Mouse (Mus musculus) spleen, postnatal 10 days (tissue): ENCODE results near the gene Pitpna.

ENCODE experiments used
- DNase-seq, 2 experiments: peaks; one replicate each; pipeline ENCODE4 v3.0.0; 2021 to 2022; ENCODE audit warnings: low spot score in 2 of 2

Gene Pitpna

GRCm38 (mm10) chr11:75657841-75658240 lies 69.9 kb downstream of the Pitpna start:
- peak in 1 of 2 experiments; percentile 12 for DNase-seq

DNA sequence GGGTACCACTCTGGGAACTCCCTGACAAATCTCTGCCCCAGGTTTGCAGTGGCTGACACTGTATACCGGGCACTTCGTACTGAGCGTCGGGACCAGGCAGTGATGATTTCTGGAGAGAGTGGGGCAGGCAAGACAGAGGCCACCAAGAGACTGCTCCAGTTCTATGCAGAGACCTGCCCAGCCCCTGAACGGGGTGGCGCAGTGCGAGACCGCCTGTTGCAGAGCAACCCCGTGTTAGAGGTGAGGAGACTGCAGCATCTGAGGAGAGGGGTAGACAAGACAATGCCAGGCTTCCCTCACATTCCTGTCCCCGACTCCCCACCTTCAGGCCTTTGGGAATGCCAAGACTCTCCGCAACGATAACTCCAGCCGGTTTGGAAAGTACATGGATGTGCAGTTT lies 70.4 kb downstream of the Pitpna start:
- DNase-seq = peak in 1 of 2 experiments; percentile 15

DNA sequence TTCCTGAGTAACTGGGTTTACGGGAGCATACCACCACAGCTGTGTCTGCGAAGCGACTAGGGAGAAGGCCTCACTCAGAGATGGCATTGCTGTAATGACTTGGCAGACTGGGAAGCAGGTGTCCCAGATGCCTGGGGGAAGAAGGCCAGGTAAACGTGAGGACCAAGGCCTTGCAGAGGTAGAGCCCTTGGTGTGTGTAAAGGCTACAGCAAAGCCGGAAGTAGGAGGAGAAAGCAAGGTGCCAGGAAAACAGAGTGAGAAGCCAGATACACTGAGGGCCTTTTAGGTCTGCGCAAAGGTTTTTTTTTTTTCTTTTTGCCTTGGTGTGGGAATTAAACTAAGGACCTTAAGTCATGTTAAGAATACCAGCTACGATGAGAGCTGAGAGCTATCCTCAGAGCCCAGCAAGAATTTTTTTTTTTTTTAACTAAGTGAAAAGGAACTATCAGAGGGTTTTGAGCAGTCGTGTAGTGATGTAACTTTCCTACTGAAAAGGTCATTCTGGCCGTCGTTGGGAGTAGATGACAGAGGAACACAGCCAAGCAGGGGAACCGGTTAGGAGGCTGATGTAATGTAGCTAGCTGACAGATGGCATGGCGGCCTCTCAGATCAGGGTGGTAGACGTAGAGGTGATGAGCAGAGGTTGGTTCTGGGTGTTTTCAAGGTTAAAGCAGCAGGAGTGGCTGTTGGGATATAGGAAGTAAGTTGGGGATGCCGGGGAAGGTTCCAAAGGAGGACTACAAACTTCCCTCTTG lies 71.3 kb downstream of the Pitpna start:
- DNase-seq = peak in 1 of 2 experiments; percentile 10

GRCm38 (mm10) chr11:75660081-75660590 lies 72.2 kb downstream of the Pitpna start:
- DNase-seq = peak in 1 of 2 experiments; percentile 15

DNA sequence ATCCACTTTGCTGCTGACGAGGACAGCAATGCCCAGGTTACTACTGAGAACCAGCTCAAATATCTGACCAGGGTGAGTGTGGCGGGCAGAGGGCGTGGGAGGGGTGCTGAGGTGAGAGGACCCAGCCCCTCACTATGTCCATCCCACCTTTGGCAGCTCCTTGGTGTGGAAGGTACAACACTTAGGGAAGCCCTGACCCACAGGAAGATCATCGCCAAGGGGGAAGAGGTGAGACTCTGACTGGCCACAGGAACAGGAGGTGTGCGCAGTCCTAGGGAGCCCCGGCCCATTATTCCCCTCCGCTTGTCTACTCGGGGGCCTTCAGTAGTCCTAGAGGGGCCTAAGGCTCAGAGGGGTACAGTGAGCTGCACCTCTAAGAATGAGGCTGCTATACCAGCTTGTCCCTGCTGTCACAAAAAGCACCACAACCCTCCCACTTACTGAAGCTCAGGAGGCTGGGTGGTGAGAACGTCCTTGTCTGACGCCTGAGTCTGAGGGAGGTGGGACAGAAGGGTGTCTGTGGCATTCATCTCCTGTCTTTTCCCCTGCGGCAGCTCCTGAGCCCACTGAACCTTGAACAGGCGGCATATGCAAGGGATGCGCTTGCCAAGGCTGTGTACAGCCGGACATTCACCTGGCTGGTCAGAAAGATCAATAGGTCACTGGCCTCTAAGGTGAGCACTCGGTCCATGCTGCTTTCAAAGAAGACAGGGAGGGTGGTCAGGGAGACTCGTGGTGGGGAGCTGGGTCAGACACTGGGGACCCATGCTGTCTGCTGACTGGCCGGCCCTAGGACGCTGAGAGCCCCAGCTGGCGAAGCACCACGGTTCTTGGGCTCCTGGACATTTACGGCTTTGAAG lies 73.3 kb downstream of the Pitpna start:
- no peak for DNase-seq

DNA sequence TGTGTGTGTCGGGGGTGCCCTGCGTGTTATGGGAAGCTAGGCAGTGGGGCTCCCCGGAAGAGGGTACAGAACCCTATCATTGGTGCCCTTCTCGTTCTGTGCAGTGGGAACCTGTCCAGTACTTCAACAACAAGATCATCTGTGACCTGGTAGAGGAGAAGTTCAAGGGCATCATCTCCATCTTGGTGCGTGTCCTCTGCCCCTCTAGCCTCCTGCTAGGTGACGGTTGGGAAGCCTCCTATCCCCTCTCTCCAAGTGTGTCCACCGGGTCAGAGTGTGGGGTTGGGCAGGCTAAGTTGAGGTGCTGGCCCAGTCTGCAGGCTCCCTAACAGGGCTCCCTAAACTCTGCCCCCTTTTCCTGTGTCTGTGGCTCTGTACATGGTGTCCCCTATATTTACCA lies 74.2 kb downstream of the Pitpna start:
- no peak for DNase-seq

DNA sequence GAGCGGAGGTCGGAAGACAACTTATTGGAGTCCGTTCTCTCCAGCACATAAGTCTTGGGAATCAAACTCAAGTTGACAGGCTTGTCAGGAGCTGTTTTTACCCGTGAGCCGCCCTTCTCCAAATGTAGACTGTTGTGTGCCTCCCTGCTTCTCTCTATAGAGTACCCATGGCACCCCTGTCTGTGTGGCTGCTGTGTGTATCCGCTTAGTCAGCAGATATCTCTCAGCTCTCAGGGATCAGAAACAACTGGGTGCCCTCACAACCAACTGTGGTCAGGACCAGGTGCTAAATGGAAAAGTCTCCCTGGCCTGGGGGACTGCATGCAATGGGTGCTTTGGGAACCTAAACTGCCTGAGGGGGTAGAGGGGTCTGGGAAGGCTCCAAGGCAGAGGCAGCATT lies 78.4 kb downstream of the Pitpna start:
- DNase-seq = no peak

DNA sequence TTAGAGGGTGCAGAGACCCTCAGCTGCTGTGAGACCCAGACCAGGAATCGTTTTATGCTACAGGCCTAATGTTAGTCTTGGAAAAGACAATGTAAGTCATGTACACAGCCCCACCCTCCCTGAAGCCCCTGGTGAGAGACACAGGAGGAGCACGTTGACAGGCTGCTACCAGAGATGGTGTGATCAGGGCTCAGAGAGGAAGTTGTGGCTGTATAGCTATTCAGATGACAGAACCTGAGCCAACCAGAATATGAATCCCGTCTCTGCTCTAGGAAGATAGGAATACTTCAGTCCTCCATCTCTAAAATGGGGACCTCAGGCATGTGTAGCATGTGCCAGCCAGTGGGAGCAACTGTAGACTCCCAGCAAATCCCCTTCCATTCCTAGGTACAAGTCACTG lies 80.7 kb downstream of the Pitpna start:
- no peak for DNase-seq

GRCm38 (mm10) chr11:75669176-75669852 lies 81.4 kb downstream of the Pitpna start:
- no peak for DNase-seq

DNA sequence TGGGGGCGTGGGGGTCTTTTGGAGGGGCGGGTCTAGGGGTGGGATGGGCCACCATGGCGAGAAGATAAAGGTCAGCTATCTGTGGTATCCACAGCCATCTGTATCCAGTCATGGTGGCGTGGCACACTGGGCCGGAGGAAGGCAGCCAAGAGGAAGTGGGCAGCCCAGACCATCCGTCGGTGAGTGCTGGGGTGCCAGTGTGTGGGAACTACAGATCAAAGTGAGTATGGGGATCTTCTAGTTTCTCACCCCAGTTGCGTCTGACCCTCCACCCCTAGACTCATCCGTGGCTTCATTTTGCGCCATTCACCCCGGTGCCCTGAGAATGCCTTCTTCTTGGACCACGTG lies 81.9 kb downstream of the Pitpna start:
- DNase-seq = no peak

DNA sequence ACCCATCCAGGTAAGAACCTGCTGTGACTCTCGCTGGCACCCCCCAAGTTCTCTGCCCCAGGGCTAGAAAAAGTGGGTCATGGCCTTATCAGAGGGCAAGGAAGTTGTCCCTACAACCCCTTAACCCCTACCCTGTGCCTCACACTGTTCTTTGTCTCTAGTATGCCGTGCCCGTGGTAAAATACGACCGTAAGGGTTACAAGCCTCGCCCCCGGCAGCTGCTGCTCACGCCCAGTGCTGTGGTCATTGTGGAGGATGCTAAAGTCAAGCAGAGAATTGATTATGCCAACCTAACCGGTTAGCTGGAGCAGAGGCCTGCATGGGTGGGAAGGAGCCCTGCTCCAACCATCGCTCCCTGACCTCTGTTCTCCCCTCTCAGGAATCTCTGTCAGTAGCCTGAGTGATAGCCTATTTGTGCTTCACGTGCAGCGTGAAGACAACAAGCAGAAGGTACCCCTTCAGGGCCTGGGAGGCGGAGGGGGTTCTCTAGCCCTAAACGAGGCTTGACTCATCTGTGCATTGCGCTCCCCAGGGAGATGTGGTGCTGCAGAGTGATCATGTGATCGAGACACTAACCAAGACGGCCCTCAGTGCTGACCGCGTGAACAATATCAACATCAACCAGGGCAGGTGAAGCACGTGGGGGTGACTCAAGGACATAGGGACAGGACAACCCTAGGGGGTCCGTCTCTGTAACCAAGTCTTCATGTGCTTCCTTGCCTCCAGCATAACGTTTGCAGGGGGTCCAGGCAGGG lies 83.7 kb downstream of the Pitpna start:
- DNase-seq = no peak

GRCm38 (mm10) chr11:75673411-75673810 lies 85.5 kb downstream of the Pitpna start:
- DNase-seq = no peak

DNA sequence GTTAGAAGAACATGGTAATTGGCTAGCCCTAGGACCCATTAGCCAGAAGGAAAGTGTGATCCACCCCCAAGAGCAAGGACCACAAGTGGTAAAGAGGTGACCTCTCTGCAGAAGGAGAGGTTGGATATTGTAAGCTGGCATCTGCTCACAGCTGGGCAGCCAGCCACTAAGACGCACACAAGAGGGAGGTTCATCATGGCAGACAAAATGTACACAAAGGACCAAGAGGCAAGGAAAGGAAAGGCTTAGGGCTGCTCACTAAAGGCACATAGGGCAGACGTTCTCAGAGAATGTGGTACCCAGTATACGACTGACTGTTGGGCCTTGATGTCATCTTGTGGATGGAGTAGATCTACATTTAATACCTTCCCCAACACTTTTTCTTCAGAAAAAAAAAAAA lies 87.0 kb downstream of the Pitpna start:
- DNase-seq = no peak

DNA sequence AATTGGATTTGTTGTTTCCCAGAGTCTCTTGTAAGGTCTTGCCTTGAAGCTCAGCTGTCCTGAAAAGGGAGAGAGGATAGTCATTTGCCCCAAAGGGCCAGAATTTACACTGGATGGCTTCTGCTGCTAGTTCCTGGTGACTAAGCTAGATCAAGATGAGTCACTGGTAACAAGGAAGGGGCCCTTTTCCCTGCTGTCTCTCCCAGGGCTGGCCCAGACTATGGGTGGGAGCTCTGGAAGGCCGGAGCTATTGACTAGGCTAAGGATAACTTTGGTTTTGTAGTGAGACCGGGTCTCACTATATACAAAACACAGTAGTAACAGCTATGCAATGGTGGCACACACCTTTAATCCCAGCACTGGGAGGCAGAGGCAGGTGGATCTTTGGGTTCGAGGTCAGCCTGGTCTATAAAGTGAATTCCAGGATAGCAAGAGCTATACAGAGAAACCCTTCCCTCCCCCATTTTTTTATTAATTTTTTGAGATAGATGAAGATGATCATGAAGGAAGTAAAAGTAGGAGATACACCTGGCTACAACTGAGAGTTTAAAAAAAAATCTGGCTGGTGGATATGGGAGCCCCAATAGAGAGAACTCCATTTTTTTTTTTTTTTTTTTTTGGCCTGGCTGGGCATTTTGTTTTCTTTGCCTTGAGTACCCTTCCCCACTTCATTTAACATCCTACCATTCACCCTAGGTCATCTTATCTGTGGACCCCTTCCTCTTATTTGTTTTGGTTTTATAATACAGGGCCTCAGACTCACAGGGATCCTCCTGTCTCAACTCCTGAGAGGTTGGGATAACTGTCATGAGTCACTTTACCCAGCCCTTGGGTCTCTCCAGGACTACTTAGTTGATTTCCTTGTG lies 90.2 kb downstream of the Pitpna start:
- peak in 1 of 2 experiments; percentile 21 for DNase-seq
